Mouse (Mus musculus) G1E (cell line): ENCODE measurements around the gene Aldob.

ENCODE experiments used
- CTCF ChIP-seq: IDR thresholded peaks from 2 replicates; pipeline ENCODE4 v1.5.1; 2012; ENCODE audit warnings: low read depth, low read length, inconsistent platforms, mixed read lengths
- GATA1 ChIP-seq: IDR thresholded peaks from 2 replicates; pipeline ENCODE4 v1.6.1; 2012; ENCODE audit warnings: borderline replicate concordance, low read length, inconsistent platforms, mixed read lengths

DNA sequence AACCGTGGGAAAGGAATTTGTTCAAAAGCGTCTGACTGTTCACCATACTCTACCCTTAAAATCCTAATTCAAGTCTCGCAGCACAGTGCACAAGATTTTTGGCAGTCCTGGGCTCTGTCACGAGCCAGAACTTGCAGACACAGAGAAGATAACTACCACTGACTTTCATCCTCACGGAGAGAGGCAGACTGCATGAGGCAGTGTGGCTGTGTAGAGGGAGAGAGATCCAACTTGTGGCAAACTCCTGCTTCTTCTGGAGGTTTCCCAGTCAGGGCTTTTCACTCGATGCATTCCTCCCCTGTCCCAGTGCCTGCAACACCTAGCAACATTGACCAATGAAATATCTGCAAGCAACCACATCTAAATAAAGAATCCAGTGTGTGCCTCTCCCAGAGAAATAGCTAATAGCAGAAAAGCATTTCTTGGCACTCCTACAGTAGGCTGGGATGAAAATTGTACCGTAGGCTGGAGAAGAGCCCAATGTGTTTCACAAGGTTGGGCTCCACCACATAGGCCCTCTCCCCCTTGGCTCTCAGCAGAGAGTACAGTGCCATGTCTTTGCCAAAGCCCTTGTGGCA, 36.3 kb upstream of the Aldob start:
- no peak for TF ChIP-seq CTCF
- TF ChIP-seq GATA1 = no peak
